Mouse (Mus musculus) embryonic stem cell, embryonic (primary cell): ENCODE measurements around the gene Napsa.

Experiments
- CTCF ChIA-PET, 4 experiments: fragments of 300-600 bp in 2 of 4; fragments of 350-600 bp in 2 of 4; sonication (Branson Sonifier 250); formaldehyde crosslinking; loops; one replicate each; lab custom pipeline; 2022; ENCODE audit warnings: inconsistent platforms in 2 of 4; lab: Charles Lee
- POLR2A ChIA-PET, 4 experiments: fragments of 300-600 bp in 2 of 4; fragments of 350-600 bp in 2 of 4; sonication (Branson Sonifier 250); formaldehyde crosslinking; loops; one replicate each; lab custom pipeline; 2022; ENCODE audit warnings: antibody characterized with exemption in 4 of 4, inconsistent platforms in 1 of 4; lab: Charles Lee

Napsa gene

GRCm38 (mm10) chr7:44572213-44572701 lies at the start of gene Napsa:
Gene Napsa, plus strand, starts transcription at chr7:44572380.
- ChIA-PET CTCF (interaction anchor here in 2 of 4 experiments (0.6 to 1.7 kb wide), 2 partner anchors 10 to 81 kb away, joined by 5 to 8 read pairs; no protein-coding TSS in a partner anchor), POLR2A (interaction anchor here in 3 of 4 experiments (0.7 to 3.2 kb wide), 9 partner anchors 10 to 58 kb away, joined by 3 to 19 read pairs (median 5); partner anchors contain the start of gene Kcnc3 (in 1 of the 3))

- ChIA-PET POLR2A (interaction anchor here in 2 of 4 experiments (0.9 to 2.0 kb wide), 7 partner anchors 13 to 162 kb away, joined by 3 to 10 read pairs (median 3); partner anchors contain the start of genes Emc10 (in 1 of the 2) and Fam71e1 (in 1 of the 2)), CTCF (interaction anchor here in 2 of 4 experiments (0.5 to 3.1 kb wide), 4 partner anchors 37 to 124 kb away, joined by 3 to 22 read pairs (median 4); no protein-coding TSS in a partner anchor)
Measured at GRCm38 (mm10) chr7:44523056-44523455, 49.1 kb upstream of the Napsa start.

GRCm38 (mm10) chr7:44524502-44524901 lies 47.7 kb upstream of the Napsa start, which contains the start of gene Mybpc2:
Gene Mybpc2, minus strand, starts transcription at chr7:44524656.
- CTCF ChIA-PET, result interaction anchor here in 1 of 4 experiments (0.9 kb wide), 1 partner anchor 11 kb away, joined by 3 read pairs; no protein-coding TSS in a partner anchor

GRCm38 (mm10) chr7:44525126-44525832 lies 46.9 kb upstream of the Napsa start:
- CTCF ChIA-PET, result interaction anchor here (0.6 to 5.5 kb wide), 19 partner anchors 18 to 264 kb away, joined by 3 to 71 read pairs (median 6); partner anchors contain the start of genes Pold1 (in 2 of the 4) and Gm15517 (in 1 of the 4)
- POLR2A ChIA-PET, result interaction anchor here in 3 of 4 experiments (0.5 to 5.9 kb wide), 24 partner anchors 11 to 325 kb away, joined by 3 to 49 read pairs (median 5); partner anchors contain the start of genes Nr1h2 (in 2 of the 3), Pold1 (in 2 of the 3), Izumo2 (in 1 of the 3) and Kcnc3 (in 1 of the 3)

More at GRCm38 (mm10) chr7:44524502-44524901, 47.7 kb upstream of the Napsa start, which contains the start of gene Mybpc2:
- POLR2A ChIA-PET, result interaction anchor here in 3 of 4 experiments (0.5 to 5.9 kb wide), 5 partner anchors 12 to 78 kb away, joined by 4 to 49 read pairs (median 6); partner anchors contain the start of genes Nr1h2 (in 1 of the 3) and Pold1 (in 1 of the 3)

GRCm38 (mm10) chr7:44526414-44527154 lies 45.6 kb upstream of the Napsa start:
- ChIA-PET CTCF (interaction anchor here (0.6 to 5.5 kb wide), 67 partner anchors 7 to 432 kb away, joined by 3 to 71 read pairs (median 5); partner anchors contain the start of genes Pold1 (in 4 of the 4), Emc10 (in 1 of the 4), Fam71e1 (in 1 of the 4) and Kcnc3 (in 1 of the 4)), POLR2A (interaction anchor here in 3 of 4 experiments (0.6 to 5.9 kb wide), 45 partner anchors 10 to 588 kb away, joined by 3 to 49 read pairs (median 4); partner anchors contain the start of genes Pold1 (in 3 of the 3), Kcnc3 (in 2 of the 3), Nr1h2 (in 2 of the 3) and 1700028J19Rik (in 1 of the 3))

GRCm38 (mm10) chr7:44527483-44528398 lies 44.4 kb upstream of the Napsa start:
- POLR2A ChIA-PET, result interaction anchor here (0.6 to 5.9 kb wide), 65 partner anchors 8 to 586 kb away, joined by 3 to 49 read pairs (median 4); partner anchors contain the start of genes Pold1 (in 3 of the 4), Ap2a1 (in 2 of the 4), Emc10 (in 2 of the 4) and Fam71e1 (in 2 of the 4)
- CTCF ChIA-PET, result interaction anchor here (0.5 to 5.5 kb wide), 105 partner anchors 8 to 1239 kb away, joined by 3 to 71 read pairs (median 5); partner anchors contain the start of genes Pold1 (in 4 of the 4), Emc10 (in 1 of the 4), Fam71e1 (in 1 of the 4) and Kcnc3 (in 1 of the 4)

- CTCF ChIA-PET, result interaction anchor here (0.6 to 5.5 kb wide), 14 partner anchors 10 to 218 kb away, joined by 3 to 71 read pairs (median 4); partner anchors contain the start of genes Emc10 (in 1 of the 4), Fam71e1 (in 1 of the 4) and Pold1 (in 1 of the 4)
- POLR2A ChIA-PET, result interaction anchor here in 3 of 4 experiments (0.6 to 5.9 kb wide), 24 partner anchors 12 to 1029 kb away, joined by 3 to 49 read pairs (median 4); partner anchors contain the start of genes Pold1 (in 3 of the 3), Emc10 (in 1 of the 3), Fam71e1 (in 1 of the 3) and Prmt1 (in 1 of the 3)
Measured at GRCm38 (mm10) chr7:44529518-44529917, 42.7 kb upstream of the Napsa start.

- ChIA-PET POLR2A (interaction anchor here in 3 of 4 experiments (0.9 to 5.9 kb wide), 9 partner anchors 11 to 253 kb away, joined by 3 to 49 read pairs (median 4); partner anchors contain the start of gene Pold1 (in 3 of the 3)), CTCF (interaction anchor here in 3 of 4 experiments (1.4 to 3.6 kb wide), 4 partner anchors 11 to 125 kb away, joined by 3 to 19 read pairs (median 4); no protein-coding TSS in a partner anchor)
Measured at GRCm38 (mm10) chr7:44530507-44530906, 41.7 kb upstream of the Napsa start.

GRCm38 (mm10) chr7:44531207-44531606 lies 41.0 kb upstream of the Napsa start:
- ChIA-PET CTCF (interaction anchor here in 1 of 4 experiments (1.6 kb wide), 1 partner anchor 12 kb away, joined by 4 read pairs; no protein-coding TSS in a partner anchor), POLR2A (interaction anchor here in 2 of 4 experiments (0.6 to 2.1 kb wide), 5 partner anchors 17 to 106 kb away, joined by 3 to 12 read pairs (median 5); partner anchors contain the start of genes Nr1h2 (in 1 of the 2) and Pold1 (in 1 of the 2))

GRCm38 (mm10) chr7:44531946-44532732 lies 40.0 kb upstream of the Napsa start, which contains the start of gene Spib:
Gene Spib, minus strand, starts transcription at chr7:44532071.
- CTCF ChIA-PET, result interaction anchor here in 3 of 4 experiments (0.5 to 6.6 kb wide), 6 partner anchors 10 to 72 kb away, joined by 3 to 43 read pairs (median 4); partner anchors contain the start of gene Pold1 (in 1 of the 3)

GRCm38 (mm10) chr7:44532918-44533745 lies 39.0 kb upstream of the Napsa start:
- POLR2A ChIA-PET, result interaction anchor here in 2 of 4 experiments (0.6 to 2.1 kb wide), 6 partner anchors 10 to 111 kb away, joined by 3 to 12 read pairs (median 4); partner anchors contain the start of genes Nr1h2 (in 1 of the 2) and Pold1 (in 1 of the 2)

More at GRCm38 (mm10) chr7:44531946-44532732, 40.0 kb upstream of the Napsa start, which contains the start of gene Spib:
- POLR2A ChIA-PET, result interaction anchor here in 3 of 4 experiments (0.5 to 2.1 kb wide), 10 partner anchors 10 to 112 kb away, joined by 3 to 12 read pairs (median 3); partner anchors contain the start of genes Nr1h2 (in 1 of the 3) and Pold1 (in 1 of the 3)

GRCm38 (mm10) chr7:44533746-44534045 lies 38.5 kb upstream of the Napsa start:
- ChIA-PET CTCF (interaction anchor here in 2 of 4 experiments (0.9 to 6.6 kb wide), 3 partner anchors 8 to 107 kb away, joined by 3 to 43 read pairs (median 3); partner anchors contain the start of gene Pold1 (in 1 of the 2)), POLR2A (interaction anchor here in 2 of 4 experiments (0.8 to 1.3 kb wide), 5 partner anchors 10 to 105 kb away, joined by 3 to 6 read pairs (median 4); partner anchors contain the start of gene Pold1 (in 2 of the 2))

More at GRCm38 (mm10) chr7:44532918-44533745, 39.0 kb upstream of the Napsa start:
- CTCF ChIA-PET, result interaction anchor here in 3 of 4 experiments (0.7 to 6.6 kb wide), 6 partner anchors 9 to 194 kb away, joined by 3 to 43 read pairs (median 3); partner anchors contain the start of gene Pold1 (in 1 of the 3)

- POLR2A ChIA-PET, result interaction anchor here in 3 of 4 experiments (0.8 to 1.2 kb wide), 6 partner anchors 12 to 104 kb away, joined by 3 to 6 read pairs (median 4); partner anchors contain the start of gene Pold1 (in 3 of the 3)
- CTCF ChIA-PET, result interaction anchor here in 3 of 4 experiments (0.6 to 6.6 kb wide), 8 partner anchors 14 to 182 kb away, joined by 3 to 43 read pairs (median 4); partner anchors contain the start of gene Pold1 (in 1 of the 3)
Measured at GRCm38 (mm10) chr7:44534242-44534641, 37.9 kb upstream of the Napsa start.
